Mouse (Mus musculus): ENCODE measurements around the gene Zbtb42. TPM values are rescaled to one million over a fixed set of nuclear protein-coding genes. Genes with fewer than 3 reads are reported as not detected.

Gene Zbtb42
- total RNA-seq, 2 experiments from 2014 or later, result 4.5 to 6.9 TPM

DNA sequence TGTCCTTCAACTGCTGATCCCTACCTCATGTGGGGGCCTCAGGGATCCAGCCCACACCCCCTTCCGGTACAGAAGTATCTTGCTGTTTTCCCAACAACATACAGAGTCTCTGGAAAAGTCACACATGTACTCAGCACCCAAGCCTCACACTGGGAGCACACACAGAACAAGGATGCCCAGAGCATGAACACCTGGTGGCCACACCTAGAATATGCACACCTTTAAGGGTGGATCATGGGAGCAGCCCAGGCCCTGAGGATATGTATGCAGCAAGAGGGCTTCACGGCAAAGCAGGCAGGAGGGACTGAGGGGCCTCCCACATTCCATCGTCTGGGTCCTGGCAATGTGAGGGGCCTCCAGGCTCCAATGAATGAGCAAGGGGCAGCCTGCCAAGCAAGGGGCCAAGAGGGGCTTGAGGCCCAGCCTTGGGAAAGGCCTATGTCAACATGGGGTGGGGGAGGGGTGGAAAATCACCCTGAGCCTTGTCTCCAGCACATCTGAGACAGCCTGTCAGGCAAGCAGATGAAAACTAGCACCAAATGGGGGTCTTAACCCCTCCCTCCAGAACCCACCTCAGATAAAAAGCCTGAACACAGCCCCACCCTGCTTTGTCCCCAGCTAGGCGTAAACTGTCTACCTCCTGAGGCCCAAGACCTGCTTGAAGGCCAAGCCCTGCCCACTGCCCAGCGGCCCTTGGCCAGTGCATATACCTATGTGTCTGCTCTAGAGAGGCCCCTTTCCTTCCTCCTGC lies 17.9 kb upstream of the Zbtb42 start:
- no peak for DNase-seq (ENCODE audit: low spot score in 2 of 2)

GRCm38 (mm10) chr12:112661327-112661605 lies 17.4 kb upstream of the Zbtb42 start:
- DNase-seq (ENCODE audit: low spot score in 2 of 2), result no peak

GRCm38 (mm10) chr12:112661851-112662250 lies 16.8 kb upstream of the Zbtb42 start:
- DNase-seq (ENCODE audit: low spot score in 2 of 2), result no peak

- DNase-seq (ENCODE audit: low spot score in 2 of 2), result no peak
These were observed 15.3 kb upstream of the Zbtb42 start for GRCm38 (mm10) chr12:112663303-112663702.

DNA sequence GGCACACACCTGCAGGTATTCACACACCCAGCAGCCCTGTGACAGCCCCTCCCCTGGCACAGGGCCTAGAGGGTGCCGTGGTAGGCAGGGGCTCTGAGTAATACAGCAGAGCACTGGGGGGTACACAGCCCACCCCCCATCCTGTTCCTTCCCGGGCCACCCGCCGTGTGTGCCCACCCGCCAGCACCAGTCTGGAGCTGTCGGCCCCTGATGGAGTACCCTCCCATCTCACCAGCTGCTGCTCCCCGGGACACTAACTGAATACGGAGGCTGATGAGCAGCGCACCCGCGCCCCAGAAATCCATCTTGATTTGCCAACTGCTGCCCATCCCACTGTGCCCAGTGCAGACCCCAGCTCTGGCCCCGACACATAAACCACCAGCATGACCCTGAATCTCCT lies 14.9 kb upstream of the Zbtb42 start:
- no peak for DNase-seq (ENCODE audit: low spot score in 2 of 2)

GRCm38 (mm10) chr12:112664124-112664523 lies 14.5 kb upstream of the Zbtb42 start:
- no peak for DNase-seq (ENCODE audit: low spot score in 2 of 2)

GRCm38 (mm10) chr12:112664656-112665055 lies 14.0 kb upstream of the Zbtb42 start:
- no peak for DNase-seq (ENCODE audit: low spot score in 2 of 2)

GRCm38 (mm10) chr12:112665445-112665844 lies 13.2 kb upstream of the Zbtb42 start:
- DNase-seq (ENCODE audit: low spot score in 2 of 2), result peak; percentile 68

GRCm38 (mm10) chr12:112665881-112666544 lies 12.6 kb upstream of the Zbtb42 start:
- DNase-seq (ENCODE audit: low spot score in 2 of 2), result no peak

- no peak for DNase-seq (ENCODE audit: low spot score in 2 of 2)
These were observed 10.9 kb upstream of the Zbtb42 start for GRCm38 (mm10) chr12:112667619-112668297.

- peak in 1 of 2 experiments; percentile 69 for DNase-seq (ENCODE audit: low spot score in 2 of 2)
These were observed 7.8 kb upstream of the Zbtb42 start for GRCm38 (mm10) chr12:112670718-112671393.

- no peak for DNase-seq (ENCODE audit: low spot score in 2 of 2)
These were observed 6.7 kb upstream of the Zbtb42 start for GRCm38 (mm10) chr12:112671891-112672290.

GRCm38 (mm10) chr12:112672744-112673575 lies 5.7 kb upstream of the Zbtb42 start:
- no peak for DNase-seq (ENCODE audit: low spot score in 2 of 2)

DNA sequence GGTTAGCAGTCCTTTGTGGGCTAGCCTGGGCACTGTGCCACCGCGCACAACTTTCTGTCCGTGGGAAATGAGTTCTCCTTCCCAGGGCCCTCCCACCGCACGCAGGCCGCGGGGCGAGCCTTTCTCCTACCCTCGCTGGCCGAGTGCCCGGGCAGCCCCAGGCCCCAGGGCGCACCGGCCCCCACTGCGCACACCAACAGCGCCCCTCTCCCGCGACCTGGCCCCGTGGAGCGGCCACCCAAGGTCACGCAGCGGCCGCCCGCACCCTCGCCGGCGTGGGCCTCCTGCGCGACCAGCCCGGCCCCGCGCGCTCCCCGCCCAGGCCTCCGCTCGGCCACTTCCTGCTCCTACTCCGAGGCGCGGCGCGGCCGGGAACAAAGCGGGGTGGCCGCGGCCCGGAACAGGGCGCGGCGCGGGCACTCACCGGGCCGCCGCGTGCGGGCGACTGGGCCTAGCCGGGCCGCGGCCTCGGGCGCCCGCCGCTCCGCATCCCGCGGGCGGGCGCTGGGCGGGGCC lies 5.0 kb upstream of the Zbtb42 start:
- DNase-seq (ENCODE audit: low spot score in 2 of 2), result peak in 1 of 2 experiments; percentile 57

DNA sequence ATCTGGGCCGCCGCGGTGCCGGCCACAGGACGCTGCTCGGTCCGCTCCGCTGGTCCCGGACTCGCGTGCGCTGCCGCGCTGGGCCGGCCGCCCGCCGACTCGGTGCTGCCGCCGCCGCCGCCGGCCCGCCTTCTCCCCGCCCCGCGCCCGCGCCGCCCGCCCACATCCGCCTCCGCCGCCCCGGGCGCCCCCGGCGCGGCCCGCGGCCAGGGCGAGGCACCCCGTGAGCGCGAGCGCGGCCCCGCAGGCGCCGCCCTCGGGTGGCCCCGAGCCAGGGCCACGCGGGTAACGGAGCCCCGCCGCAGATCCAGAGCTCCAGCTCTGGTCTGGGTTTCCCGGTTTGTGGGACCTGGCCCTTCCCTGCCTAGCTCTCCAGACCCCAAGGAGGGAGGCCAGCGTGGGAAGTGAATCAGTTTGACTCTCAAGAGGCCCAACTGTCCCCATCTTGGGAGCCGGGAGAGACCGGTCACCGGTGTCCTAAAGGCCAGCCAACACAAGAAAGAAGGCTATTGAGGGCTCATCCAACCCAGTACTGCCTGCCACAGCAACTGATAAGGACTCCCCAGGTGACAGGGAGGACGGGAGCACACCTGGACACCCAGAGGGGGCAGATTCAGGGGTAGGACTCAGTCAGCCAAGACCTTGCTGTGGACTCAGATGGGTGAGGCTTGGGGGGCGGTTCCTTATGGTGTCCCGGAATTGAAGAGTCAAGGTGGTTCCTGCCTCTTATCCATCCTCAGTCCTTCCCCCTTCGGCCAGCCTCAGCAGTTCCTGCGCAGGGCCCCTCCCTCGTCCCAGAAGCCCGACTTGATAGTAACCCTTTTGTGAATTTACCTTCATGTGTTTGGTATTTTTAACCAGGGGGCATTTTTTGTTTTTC lies 4.3 kb upstream of the Zbtb42 start, which contains the start of gene Akt1:
Gene Akt1, minus strand, starts transcription at position 753 of the 880 bp plus-strand sequence.
- DNase-seq (ENCODE audit: low spot score in 2 of 2), result peak; percentile 75 to 81

DNA sequence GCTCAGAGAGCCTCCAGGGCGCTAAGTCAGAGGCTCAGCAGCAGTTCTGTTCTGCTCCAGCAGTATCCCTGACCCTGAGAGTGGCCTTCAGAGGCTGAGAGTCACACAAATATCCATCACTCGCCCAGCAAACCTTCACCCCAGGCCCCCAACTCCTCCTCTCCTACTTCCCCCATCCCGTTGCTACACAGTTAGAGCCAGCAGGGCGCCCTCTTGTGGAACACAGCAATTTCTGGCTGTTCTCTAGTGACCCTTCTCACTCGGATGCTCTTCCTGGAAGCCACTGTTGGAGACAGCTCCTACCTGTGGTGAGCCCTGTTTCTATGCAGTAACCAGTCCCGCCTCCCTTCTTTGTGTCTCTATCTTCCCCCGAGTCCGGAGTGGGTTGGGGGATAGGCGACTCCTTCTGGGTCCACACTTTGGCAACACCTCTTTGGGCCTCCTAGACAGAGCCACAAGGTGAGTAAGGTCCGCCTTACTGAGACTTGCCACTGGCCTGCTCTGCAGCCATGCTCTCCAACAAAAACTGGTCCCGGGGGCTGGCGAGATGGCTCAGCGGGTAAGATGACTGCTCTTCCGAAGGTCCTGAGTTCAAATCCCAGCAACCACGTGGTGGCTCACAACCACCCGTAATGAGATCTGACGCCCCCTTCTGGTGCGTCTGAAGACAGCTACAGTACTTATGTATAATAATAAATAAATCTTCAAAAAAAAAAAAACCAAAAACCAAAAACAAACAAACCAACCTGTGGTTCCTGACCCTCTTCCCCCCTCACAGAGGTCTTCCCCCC lies 3.2 kb upstream of the Zbtb42 start:
- DNase-seq (ENCODE audit: low spot score in 2 of 2), result peak; percentile 82 to 87

GRCm38 (mm10) chr12:112677076-112677475 lies 1.6 kb upstream of the Zbtb42 start:
- DNase-seq (ENCODE audit: low spot score in 2 of 2), result no peak

GRCm38 (mm10) chr12:112677943-112678554 lies 579 bp upstream of the Zbtb42 start:
- no peak for DNase-seq (ENCODE audit: low spot score in 2 of 2)

All from adrenal gland, adult 18-20 months (tissue).